9 mouse cellular contexts compared by ENCODE assay signal in the genomic region with DNA sequence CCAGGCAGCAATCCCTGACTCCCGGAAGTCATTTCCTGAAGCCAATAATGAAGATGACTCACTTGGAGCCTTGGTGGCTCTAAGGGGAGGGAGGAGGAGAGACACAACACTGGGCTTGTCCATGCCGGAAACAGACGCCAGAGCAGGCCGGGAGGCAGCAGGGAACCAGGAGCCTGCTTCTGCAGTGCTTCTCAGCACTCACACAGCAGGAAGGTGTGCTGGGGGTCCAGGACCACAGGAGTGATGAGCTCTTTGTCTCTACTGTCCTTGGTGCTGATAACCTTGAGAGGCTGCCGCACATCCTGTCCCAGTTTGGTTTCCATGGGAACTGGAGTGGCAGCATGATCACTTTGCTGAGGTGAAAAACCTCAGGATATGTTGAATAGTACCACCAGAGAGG. TPM values are rescaled to one million over a fixed set of nuclear protein-coding genes. Genes with fewer than 3 reads are reported as not detected.
DNase-seq lines count a peak whose midpoint lies in the region; ATAC-seq and TF ChIP-seq lines count a peak whose summit lies in the region.
"Had no signal": no experiment of that assay in that cellular context is flagged by ENCODE, and none has a peak within 500 bp of the region (broad histone marks: within the 10 kb centered on the region; RNA-seq: fewer than 3 reads in every experiment).

No protein-coding gene starts in this region.

- no peak overlapping the region for H3K9ac ChIP-seq in heart, embryonic 14.5 days (ENCODE audit: low read length)
- H3K9ac ChIP-seq in lung, postnatal 0 days (replicated peaks; ENCODE audit: low read depth) = no peak overlapping the region
- H3K9ac ChIP-seq: limb, embryonic 15.5 days had no signal

- WGBS in heart, embryonic 14.5 days = 13% methylated on average over 5 of the region's 5 CpGs
- WGBS in lung, postnatal 0 days = 14% methylated on average over 5 of the region's 5 CpGs

- H3K36me3 ChIP-seq in megakaryocyte, embryonic 14.5 days (replicated peaks; ENCODE audit: low read length) = no peaks in the 10 kb centered on the region
- no peaks in the 10 kb centered on the region for H3K36me3 ChIP-seq in heart, embryonic 14.5 days (ENCODE audit: control insufficient read depth, insufficient read depth, low read length)
- no peaks in the 10 kb centered on the region for H3K36me3 ChIP-seq in lung, postnatal 0 days (ENCODE audit: insufficient read depth, low read length)
- H3K36me3 ChIP-seq: limb, embryonic 15.5 days had no signal

- DNase-seq in brain, embryonic 14.5 days (ENCODE audit: low read depth) = peak; percentile 72
- DNase-seq in lung, postnatal 0 days (ENCODE audit: low spot score) = peak; percentile 44
- no peak for DNase-seq in ovary, adult 18-20 months (ENCODE audit: low spot score)
- no peak for DNase-seq in c-Kit-positive CD71-positive TER-119-positive erythroid progenitor cells, embryonic 14.5 days (ENCODE audit: low spot score)

- H3K4me2 ChIP-seq in heart, embryonic 14.5 days (ENCODE audit: low read length) = no peak overlapping the region
- H3K4me2 ChIP-seq in lung, postnatal 0 days (replicated peaks; ENCODE audit: low read depth, low read length) = no peak overlapping the region
- H3K4me2 ChIP-seq: limb, embryonic 15.5 days had no signal

- peaks cover 32% of the 10 kb centered on the region for H3K4me1 ChIP-seq in megakaryocyte, embryonic 14.5 days
- H3K4me1 ChIP-seq in heart, embryonic 14.5 days (ENCODE audit: control insufficient read depth in 2 of 2, insufficient read depth in 2 of 2, low read length in 2 of 2) = peaks cover 6 to 9% of the 10 kb centered on the region in 2 experiments
- no peaks in the 10 kb centered on the region for H3K4me1 ChIP-seq in lung, postnatal 0 days (ENCODE audit: insufficient read depth, low read depth, low read length)
- H3K4me1 ChIP-seq: limb, embryonic 15.5 days had no signal

- H3K4me3 ChIP-seq in megakaryocyte, embryonic 14.5 days (replicated peaks) = peak overlapping the region; percentile 46
- H3K4me3 ChIP-seq in heart, embryonic 14.5 days (ENCODE audit: control insufficient read depth in 1 of 2, insufficient read depth in 1 of 2, low read depth in 1 of 2, low read length in 2 of 2) = no peak overlapping the region
- H3K4me3 ChIP-seq in lung, postnatal 0 days (ENCODE audit: low read depth, low read length) = no peak overlapping the region
- H3K4me3 ChIP-seq: limb, embryonic 15.5 days had no signal

- TF ChIP-seq CTCF in brain, embryonic 14.5 days (IDR thresholded peaks at IDR 0.05; ENCODE audit: borderline replicate concordance, extremely low read depth, insufficient read depth, insufficient read length) = no peak
- TF ChIP-seq CTCF in lung, postnatal 0 days (IDR thresholded peaks at IDR 0.05) = no peak

- ATAC-seq in megakaryocyte, adult 5-6 weeks (ENCODE audit: poor library complexity, severe bottlenecking) = no peak
- peak; percentile 56 for ATAC-seq in heart, embryonic 14.5 days (ENCODE audit: insufficient number of reproducible peaks, insufficient read depth, low FRiP score, low read depth)
- ATAC-seq in lung, postnatal 0 days = peak; percentile 62; the same call in 1 of the 2 replicates
- no peak for ATAC-seq in activated CD4-positive, CD25-positive, alpha-beta regulatory T cell, adult 4 months

- H3K27me3 ChIP-seq in megakaryocyte, embryonic 14.5 days (replicated peaks) = peaks cover 56% of the 10 kb centered on the region
- H3K27me3 ChIP-seq in heart, embryonic 14.5 days (ENCODE audit: control insufficient read depth, insufficient read depth, low read length) = no peaks in the 10 kb centered on the region
- no peaks in the 10 kb centered on the region for H3K27me3 ChIP-seq in lung, postnatal 0 days (replicated peaks; ENCODE audit: insufficient read depth, low read length)
- H3K27me3 ChIP-seq: limb, embryonic 15.5 days had no signal

- H3K9me3 ChIP-seq in megakaryocyte, embryonic 14.5 days = no peaks in the 10 kb centered on the region
- H3K9me3 ChIP-seq in heart, embryonic 14.5 days (ENCODE audit: control insufficient read depth, low read length) = no peaks in the 10 kb centered on the region
- no peaks in the 10 kb centered on the region for H3K9me3 ChIP-seq in lung, postnatal 0 days (ENCODE audit: low read length)
- H3K9me3 ChIP-seq: limb, embryonic 15.5 days had no signal

- H3K27ac ChIP-seq in heart, embryonic 14.5 days (replicated peaks in 1 of 2; ENCODE audit: control insufficient read depth in 1 of 2, insufficient read depth in 1 of 2, low read depth in 2 of 2, low read length in 2 of 2) = no peak overlapping the region; a peak in 1 of 4 replicates
- H3K27ac ChIP-seq in lung, postnatal 0 days (ENCODE audit: low read length) = no peak overlapping the region
- H3K27ac ChIP-seq: limb, embryonic 15.5 days had no signal

- no peak for TF ChIP-seq POLR2A in brain, embryonic 14.5 days (IDR thresholded peaks at IDR 0.05; ENCODE audit: borderline replicate concordance, extremely low read depth, insufficient read depth, insufficient read length, poor library complexity, severe bottlenecking)

- no peak for TF ChIP-seq EP300 in lung, postnatal 0 days (IDR thresholded peaks at IDR 0.05)

RNA-seq across cellular contexts. Expression of a gene that starts 51.5 kb away (rescaled TPM):
- polyA plus RNA-seq in megakaryocyte, embryonic 14.5 days (2012; ENCODE audit: insufficient read depth, low replicate concordance) = 4.0 TPM in 1 of 2 replicates, not detected in the other
- total RNA-seq in megakaryocyte, adult 5-6 weeks (2015) = not detected in 2 replicates
- total RNA-seq in megakaryocyte, adult 5-6 weeks (2017) = 0.07 TPM in 1 of 2 replicates, not detected in the other
- 0.82 and 0.94 TPM in 2 replicates for polyA plus RNA-seq in brain, embryonic 14.5 days (2012; rRNA removed)
- polyA plus RNA-seq in heart, embryonic 14.5 days (2014; fragmentation: Nextera tagmentation; extraction: Ambion mirVana) = 17.7 and 21.1 TPM in 2 replicates
- 0.63 and 0.86 TPM in 2 replicates for polyA plus RNA-seq in lung, postnatal 0 days (2015; fragmentation: Nextera tagmentation; extraction: Ambion mirVana)
- polyA plus RNA-seq in activated CD4-positive, CD25-positive, alpha-beta regulatory T cell, adult 4 months (2017; shearing (Covaris generic)) = not detected

Comparison
In these comparisons a context has a peak if more than half of its experiments do, and no peak if none do; other contexts are left out.
1. ATAC-seq: peak in heart, embryonic 14.5 days (single experiment) and lung, postnatal 0 days (single experiment); none in megakaryocyte, adult 5-6 weeks (single experiment) and activated CD4-positive, CD25-positive, alpha-beta regulatory T cell, adult 4 months (single experiment).
2. DNase-seq: peak in brain, embryonic 14.5 days (single experiment) and lung, postnatal 0 days (single experiment); none in ovary, adult 18-20 months (single experiment) and c-Kit-positive CD71-positive TER-119-positive erythroid progenitor cells, embryonic 14.5 days (single experiment).